Mouse (Mus musculus) ES-E14 (cell line): ENCODE results near the gene Mmgt2. TPM values are rescaled to one million over a fixed set of nuclear protein-coding genes. Genes with fewer than 3 reads are reported as not detected.

Experiments
- DNase-seq: peaks from one replicate; pipeline ENCODE4 v3.0.0-alpha.2; 2013; ENCODE audit warnings: low read depth, low spot score
- H3K27ac ChIP-seq: 2 replicates; pipeline ENCODE4 v1.5.1; 2012; ENCODE audit warnings: low read depth, mild to moderate bottlenecking, low read length, moderate library complexity, mixed read lengths; ENCODE audit not compliant: poor library complexity, insufficient read depth, severe bottlenecking
- H3K36me3 ChIP-seq: 2 replicates; pipeline ENCODE4 v1.6.1; 2012; ENCODE audit warnings: mild to moderate bottlenecking, low read length, moderate library complexity, mixed read lengths; ENCODE audit not compliant: control insufficient read depth, poor library complexity, insufficient read depth, severe bottlenecking
- H3K4me1 ChIP-seq, 2 experiments: fragments of 150-350 bp in 1 of 2; sonication (generic) in 1 of 2; 2 replicates each; pipeline ENCODE4 v1.6.1; 2012; ENCODE audit warnings: low read length in 2 of 2, mild to moderate bottlenecking in 1 of 2, mixed read lengths in 1 of 2; ENCODE audit not compliant: control insufficient read depth in 2 of 2, insufficient read depth in 2 of 2, poor library complexity in 1 of 2
- H3K4me3 ChIP-seq, 2 experiments: fragments of 150-350 bp in 1 of 2; sonication (generic) in 1 of 2; 2 replicates each; pipeline ENCODE4 v1.5.1; 2012; ENCODE audit warnings: low read length in 2 of 2, low read depth in 1 of 2, mild to moderate bottlenecking in 1 of 2, mixed read lengths in 1 of 2; ENCODE audit not compliant: insufficient read depth in 1 of 2, poor library complexity in 1 of 2, severe bottlenecking in 1 of 2
- H3K9ac ChIP-seq: 2 replicates; pipeline ENCODE4 v1.6.1; 2012; ENCODE audit warnings: low read depth, mild to moderate bottlenecking, low read length, mixed read lengths; ENCODE audit not compliant: poor library complexity, insufficient read depth, severe bottlenecking
- H3K9me3 ChIP-seq: fragments of 150-350 bp; sonication (generic); 2 replicates; pipeline ENCODE4 v1.6.1; 2012; ENCODE audit warnings: low read depth, mild to moderate bottlenecking, low read length; ENCODE audit not compliant: control insufficient read depth, insufficient read depth
- CHD2 ChIP-seq: IDR thresholded peaks from 2 replicates; pipeline ENCODE4 v1.6.1; 2014; ENCODE audit warnings: mild to moderate bottlenecking, low read depth, low read length, inconsistent platforms
- HCFC1 ChIP-seq: IDR thresholded peaks from 2 replicates; pipeline ENCODE4 v1.6.1; 2012; ENCODE audit warnings: low read length, inconsistent platforms, borderline replicate concordance; ENCODE audit not compliant: insufficient read depth
- MAFK ChIP-seq: IDR thresholded peaks from 2 replicates; pipeline ENCODE4 v1.6.1; 2014; ENCODE audit warnings: mild to moderate bottlenecking, low read depth, low read length, inconsistent platforms; ENCODE audit not compliant: insufficient read depth
- ZC3H11A ChIP-seq: IDR thresholded peaks from 2 replicates; pipeline ENCODE4 v1.6.1; 2012; ENCODE audit warnings: low read depth, mild to moderate bottlenecking, inconsistent platforms, low read length, borderline replicate concordance
- ZNF384 ChIP-seq: IDR thresholded peaks from 2 replicates; pipeline ENCODE4 v1.6.1; 2012; ENCODE audit warnings: low read depth, low read length, inconsistent platforms
- in situ Hi-C, 2 experiments: fragments of 600-800 bp; cut with MboI; formaldehyde crosslinking; loops; one replicate each; pipeline ENCODE4 v1.15.1; 2025; ENCODE audit warnings: low sequenced_read_pairs in 2 of 2, inconsistent platforms in 1 of 2; ENCODE audit not compliant: unreplicated experiment in 2 of 2
- total RNA-seq: library from RNA; depleted of rRNA; stranded (reverse); fragments of 300-350 nt; gene quantifications from 2 replicates; pipeline ENCODE4 v1.2.3, GENCODE M21; 2012

Mmgt2 gene
- total RNA-seq, 1 experiment = 11.4 TPM

GRCm38 (mm10) chr11:62606299-62607169 is 41.9 kb upstream of the Mmgt2 start:
- H3K9me3 ChIP-seq = no peaks in the 10 kb centered on the region
- peaks cover 47% of the 10 kb centered on the region for H3K36me3 ChIP-seq
- DNase-seq = no peak
- no peak overlapping the region for H3K4me3 ChIP-seq
- peaks cover 0 to 15% of the 10 kb centered on the region in 2 experiments; a peak in 2 of 4 replicates for H3K4me1 ChIP-seq
- H3K9ac ChIP-seq = no peak overlapping the region
- in situ Hi-C loops = no loop called here
- TF ChIP-seq ZC3H11A (no peak), MAFK (no peak), CHD2 (no peak; the same call in 1 of the 2 replicates), ZNF384 (no peak), HCFC1 (no peak)
- peak overlapping the region; percentile 13; the same call in 1 of the 2 replicates for H3K27ac ChIP-seq

GRCm38 (mm10) chr11:62607170-62607951 is 41.1 kb upstream of the Mmgt2 start:
- in situ Hi-C loops = no loop called here
- peaks cover 47% of the 10 kb centered on the region for H3K36me3 ChIP-seq
- H3K27ac ChIP-seq = 0 out of 2 replicates have a peak overlapping the region, but pooled peaks have one; percentile 8

GRCm38 (mm10) chr11:62607952-62608201 is 40.6 kb upstream of the Mmgt2 start:
- Histone ChIP-seq H3K4me3 (no peak overlapping the region), H3K4me1 (peaks cover 0 to 15% of the 10 kb centered on the region in 2 experiments; a peak in 2 of 4 replicates), H3K27ac (no peak overlapping the region), H3K9me3 (no peaks in the 10 kb centered on the region), H3K9ac (no peak overlapping the region), H3K36me3 (peaks cover 45% of the 10 kb centered on the region)
- no peak for TF ChIP-seq MAFK
- no peak for TF ChIP-seq ZNF384
- no peak for TF ChIP-seq ZC3H11A
- TF ChIP-seq HCFC1 = no peak
- TF ChIP-seq CHD2 = no peak
- DNase-seq = no peak
- in situ Hi-C loops = no loop called here

More at GRCm38 (mm10) chr11:62607170-62607951, 41.1 kb upstream of the Mmgt2 start:
- DNase-seq = no peak
- Histone ChIP-seq H3K4me1 (peaks cover 0 to 15% of the 10 kb centered on the region in 2 experiments; a peak in 2 of 4 replicates), H3K9me3 (no peaks in the 10 kb centered on the region), H3K9ac (no peak overlapping the region), H3K4me3 (no peak overlapping the region)
- TF ChIP-seq MAFK (no peak), ZNF384 (no peak), HCFC1 (no peak), CHD2 (no peak), ZC3H11A (no peak)

GRCm38 (mm10) chr11:62608826-62609675 is 39.4 kb upstream of the Mmgt2 start:
- no peak for DNase-seq
- H3K9me3 ChIP-seq = no peaks in the 10 kb centered on the region
- H3K36me3 ChIP-seq = peaks cover 33% of the 10 kb centered on the region
- H3K9ac ChIP-seq = no peak overlapping the region
- TF ChIP-seq CHD2 (no peak), ZNF384 (no peak), HCFC1 (no peak), ZC3H11A (no peak), MAFK (no peak)
- H3K4me3 ChIP-seq = no peak overlapping the region
- H3K4me1 ChIP-seq = peaks cover 0 to 15% of the 10 kb centered on the region in 2 experiments; a peak in 2 of 4 replicates
- in situ Hi-C loops = no loop called here
- H3K27ac ChIP-seq = no peak overlapping the region
